Mouse (Mus musculus): Measurements from ENCODE around the gene Hormad1. TPM values are rescaled to one million over a fixed set of nuclear protein-coding genes. Genes with fewer than 3 reads are reported as not detected.

Hormad1 gene
- not detected in 2 replicates for polyA plus RNA-seq (2012; rRNA removed)

GRCm38 (mm10) chr3:95559437-95559836 is at the start of gene Hormad1:
TSS of gene Hormad1 (plus strand) at chr3:95559677.

GRCm38 (mm10) chr3:95526622-95527211 is 32.8 kb upstream of the Hormad1 start, which contains the start of gene Ctss:
TSS of gene Ctss (plus strand) at chr3:95526786.

GRCm38 (mm10) chr3:95588604-95589086 is 29.2 kb downstream of the Hormad1 start, which contains the start of gene Golph3l:
TSS of gene Golph3l (plus strand) at chr3:95588934.

GRCm38 (mm10) chr3:95624628-95625503 is 65.4 kb downstream of the Hormad1 start, which contains the start of gene Ensa:
TSS of gene Ensa (plus strand) at chr3:95624993.

Other genes with a start within 250 kb of the Hormad1 start
- 17.4 and 19.9 TPM in 2 replicates for gene Cers2, start 244.9 kb upstream of the Hormad1 start, polyA plus RNA-seq (2012; rRNA removed)
- 2.4 and 3.3 TPM in 2 replicates for gene Setdb1, start 202.5 kb upstream of the Hormad1 start, polyA plus RNA-seq (2012; rRNA removed)
- gene 4930558C23Rik, start 156.8 kb upstream of the Hormad1 start, polyA plus RNA-seq (2012; rRNA removed): not detected in 2 replicates
- 15.3 and 16.3 TPM in 2 replicates for gene Arnt, start 125.3 kb upstream of the Hormad1 start, polyA plus RNA-seq (2012; rRNA removed)
- gene Ctsk, start 60.4 kb upstream of the Hormad1 start, polyA plus RNA-seq (2012; rRNA removed): 1.2 and 2.1 TPM in 2 replicates
- gene Ctss, start 32.9 kb upstream of the Hormad1 start, polyA plus RNA-seq (2012; rRNA removed): 1.7 and 2.6 TPM in 2 replicates
- gene Golph3l, start 29.3 kb downstream of the Hormad1 start, polyA plus RNA-seq (2012; rRNA removed): 0.96 and 1.3 TPM in 2 replicates
- gene Ensa, start 65.3 kb downstream of the Hormad1 start, polyA plus RNA-seq (2012; rRNA removed): 2.5 and 3.0 TPM in 2 replicates
- gene Mcl1, start 99.1 kb downstream of the Hormad1 start, polyA plus RNA-seq (2012; rRNA removed): 43.6 and 126 TPM in 2 replicates
- gene Adamtsl4, start 128.2 kb downstream of the Hormad1 start, polyA plus RNA-seq (2012; rRNA removed): 28.5 and 29.1 TPM in 2 replicates
- gene Ecm1, start 179.9 kb downstream of the Hormad1 start, polyA plus RNA-seq (2012; rRNA removed): 282 and 316 TPM in 2 replicates
- gene Tars2, start 200.5 kb downstream of the Hormad1 start, polyA plus RNA-seq (2012; rRNA removed): 17.0 and 18.6 TPM in 2 replicates